Mouse (Mus musculus): ENCODE data around the gene Rala.

DNA sequence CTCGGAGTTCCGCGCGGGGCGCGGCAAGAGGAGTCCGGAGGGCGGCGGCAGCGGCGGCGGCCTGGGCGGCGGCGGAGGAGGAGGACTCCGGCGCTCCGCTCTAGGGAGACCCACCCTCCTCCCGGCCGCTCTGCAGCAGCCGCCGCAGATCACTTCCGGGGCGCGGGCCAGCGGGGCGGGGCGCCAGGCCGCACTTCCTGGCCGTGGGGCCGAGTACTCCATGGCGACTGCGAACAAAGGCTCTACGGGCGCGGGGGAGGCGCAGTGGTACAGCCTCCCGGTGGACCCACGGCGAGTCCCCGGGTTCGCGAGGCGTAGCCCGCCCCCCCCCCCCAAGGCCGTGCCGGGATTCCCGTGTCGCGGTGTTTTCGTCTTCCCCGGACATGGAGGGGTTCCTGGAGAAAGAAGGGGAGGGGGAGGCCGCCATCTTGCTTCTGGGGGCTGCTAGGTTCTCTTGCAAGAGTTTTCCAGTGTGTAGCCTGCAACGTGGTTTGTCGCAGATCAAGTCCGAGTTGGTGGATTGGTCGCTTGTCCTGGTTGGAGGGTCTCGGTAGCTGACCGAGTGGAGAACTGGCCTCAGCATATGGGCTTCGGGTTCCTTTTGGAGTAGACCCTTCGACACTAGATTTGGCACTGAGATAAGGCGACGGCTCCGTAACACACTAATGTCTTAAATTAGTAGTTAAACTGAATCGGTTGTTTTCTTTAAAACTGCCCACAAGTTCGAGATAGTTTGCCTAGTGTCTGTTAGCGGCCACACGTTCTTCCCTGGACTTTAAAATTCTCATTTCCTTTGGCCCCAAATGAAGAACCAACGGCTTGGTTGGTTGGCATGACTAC lies at the start of gene Rala:
- TF ChIP-seq POLR2A (IDR thresholded peaks at IDR 0.05; ENCODE audit: insufficient read depth, low read length) (no peak), CTCF (IDR thresholded peaks at IDR 0.05; ENCODE audit: low read depth, low read length) (no peak), EP300 (IDR thresholded peaks at IDR 0.05; ENCODE audit: insufficient read depth, low read depth, low read length) (no peak)
